Mouse (Mus musculus) mesoderm, embryonic 11.5 days (tissue): ENCODE measurements around the gene Plagl1.

ENCODE experiments used
- DNase-seq: peaks from one replicate; pipeline ENCODE4 v3.0.0-alpha.2; 2012; ENCODE audit warnings: low read depth, low spot score

The Plagl1 gene

GRCm38 (mm10) chr10:13135276-13135675 is 75.0 kb downstream of the Plagl1 start:
- DNase-seq: no peak

GRCm38 (mm10) chr10:13135751-13136150 is 75.4 kb downstream of the Plagl1 start:
- DNase-seq: no peak

- DNase-seq: no peak
These were observed 77.6 kb downstream of the Plagl1 start for GRCm38 (mm10) chr10:13137906-13138305.

GRCm38 (mm10) chr10:13140434-13140833 is 80.1 kb downstream of the Plagl1 start:
- no peak for DNase-seq

GRCm38 (mm10) chr10:13150435-13150834 is 90.1 kb downstream of the Plagl1 start:
- DNase-seq: no peak

- no peak for DNase-seq
These were observed 91.0 kb downstream of the Plagl1 start for GRCm38 (mm10) chr10:13151353-13151752.

- no peak for DNase-seq
These were observed 92.6 kb downstream of the Plagl1 start for GRCm38 (mm10) chr10:13152811-13153364.

- no peak for DNase-seq
These were observed 95.1 kb downstream of the Plagl1 start for GRCm38 (mm10) chr10:13155377-13155776.

- no peak for DNase-seq
These were observed 100.6 kb downstream of the Plagl1 start for GRCm38 (mm10) chr10:13160913-13161312.

GRCm38 (mm10) chr10:13162031-13162430 is 101.7 kb downstream of the Plagl1 start:
- no peak for DNase-seq

- DNase-seq: no peak
These were observed 108.2 kb downstream of the Plagl1 start for GRCm38 (mm10) chr10:13168461-13168860.

GRCm38 (mm10) chr10:13170739-13171448 is 110.6 kb downstream of the Plagl1 start:
- DNase-seq: peak; percentile 73

GRCm38 (mm10) chr10:13171461-13171860 is 111.2 kb downstream of the Plagl1 start:
- no peak for DNase-seq

- no peak for DNase-seq
These were observed 112.5 kb downstream of the Plagl1 start for GRCm38 (mm10) chr10:13172798-13173221.

GRCm38 (mm10) chr10:13175866-13176265 is 115.6 kb downstream of the Plagl1 start:
- no peak for DNase-seq

GRCm38 (mm10) chr10:13177973-13178624 is 117.8 kb downstream of the Plagl1 start, which contains the start of gene Zc2hc1b:
Gene Zc2hc1b, minus strand, starts transcription at chr10:13178023.
- no peak for DNase-seq

GRCm38 (mm10) chr10:13180211-13180610 is 119.9 kb downstream of the Plagl1 start:
- DNase-seq: no peak
